Mouse (Mus musculus) stomach, postnatal 0 days (tissue): ENCODE results near the gene Gm12184. TPM values are rescaled to one million over a fixed set of nuclear protein-coding genes. Genes with fewer than 3 reads are reported as not detected.

ENCODE experiments used
- ATAC-seq: fragments of 200-750 bp; cut with Nextera tagmentation; 2 replicates; pipeline ENCODE4 v1.8.0; 2017; ENCODE audit not compliant: low FRiP score, low TSS enrichment
- DNase-seq: peaks from one replicate; pipeline ENCODE4 v3.0.0-alpha.2; 2016; ENCODE audit warnings: low spot score
- H3K27ac ChIP-seq: fragments of 300-500 bp; sonication (generic); replicated peaks from 2 replicates; pipeline ENCODE4 v1.5.1; 2014; ENCODE audit warnings: mild to moderate bottlenecking, control low read depth
- H3K27me3 ChIP-seq: fragments of 300-500 bp; sonication (generic); 2 replicates; pipeline ENCODE4 v1.6.1; 2014; ENCODE audit warnings: low read length; ENCODE audit not compliant: control insufficient read depth, insufficient read depth
- H3K36me3 ChIP-seq: fragments of 300-500 bp; sonication (generic); 2 replicates; pipeline ENCODE4 v1.6.1; 2014; ENCODE audit warnings: low read length, mixed read lengths; ENCODE audit not compliant: control insufficient read depth, insufficient read depth
- H3K4me1 ChIP-seq: fragments of 300-500 bp; sonication (generic); replicated peaks from 2 replicates; pipeline ENCODE4 v1.6.1; 2014; ENCODE audit warnings: antibody characterized with exemption; ENCODE audit not compliant: control insufficient read depth, insufficient read depth
- H3K4me2 ChIP-seq: fragments of 300-500 bp; sonication (generic); replicated peaks from 2 replicates; pipeline ENCODE4 v1.6.1; 2014; ENCODE audit warnings: low read depth, mild to moderate bottlenecking, control low read depth, moderate library complexity
- H3K4me3 ChIP-seq: fragments of 300-500 bp; sonication (generic); 2 replicates; pipeline ENCODE4 v1.5.1; 2014; ENCODE audit warnings: low read depth, low read length, control low read depth
- H3K9ac ChIP-seq: fragments of 300-500 bp; sonication (generic); 2 replicates; pipeline ENCODE4 v1.6.1; 2014; ENCODE audit warnings: mild to moderate bottlenecking, low read length, control low read depth, mixed read lengths
- H3K9me3 ChIP-seq: fragments of 300-500 bp; sonication (generic); 2 replicates; pipeline ENCODE4 v1.6.1; 2016; ENCODE audit warnings: low read length; ENCODE audit not compliant: control insufficient read depth
- CTCF ChIP-seq: IDR thresholded peaks from 2 replicates; pipeline ENCODE4 v1.5.1; 2016; ENCODE audit warnings: antibody characterized with exemption, low read depth, mild to moderate bottlenecking, moderate library complexity
- EP300 ChIP-seq: optimal IDR thresholded peaks from 2 replicates; pipeline ENCODE3; 2016; ENCODE audit warnings: antibody characterized with exemption
- WGBS: fragments of 180-500 bp; shearing (Covaris S2); extraction: QIAGEN DNeasy Blood & Tissue Kit; methylation state at CpG from one replicate; pipeline ENCODE4 v1.1.7; 2014; 5-methylcytosine and 5-hydroxymethylcytosine counted together
- polyA plus RNA-seq: library from polyadenylated mRNA; unstranded; fragments of >200 nt; fragmentation: Nextera tagmentation; extraction: Ambion mirVana; gene quantifications from 2 replicates; pipeline ENCODE4 v1.2.1, GENCODE M21; 2015

Gene Gm12184
- polyA plus RNA-seq, 1 experiment from 2014 or later = 5.0 TPM

DNA sequence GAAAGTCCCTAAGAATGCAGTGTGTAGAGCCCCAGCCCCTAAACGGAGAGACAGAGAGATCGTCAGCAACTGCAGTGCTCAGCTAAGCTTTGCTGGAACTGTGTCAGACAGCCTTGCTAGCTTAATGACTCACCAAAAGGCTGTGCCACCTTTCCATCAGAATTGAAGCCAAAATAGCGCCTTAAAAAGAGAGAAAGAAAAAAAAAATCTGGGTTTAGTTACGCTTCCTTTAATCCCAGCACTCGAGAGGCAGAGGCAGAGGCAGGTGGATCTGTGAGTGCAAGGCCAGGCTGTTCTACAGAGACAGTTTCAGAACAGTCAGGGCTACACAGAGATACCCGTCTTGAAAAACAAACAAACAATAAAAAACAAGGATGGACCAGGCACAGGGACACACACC lies 17.9 kb upstream of the Gm12184 start:
- TF ChIP-seq CTCF (no peak), EP300 (no peak)
- H3K9me3 ChIP-seq = no peaks in the 10 kb centered on the region
- no peak overlapping the region for H3K27ac ChIP-seq
- H3K4me2 ChIP-seq = no peak overlapping the region
- WGBS = 36% methylated on average over 6 of the region's 6 CpGs
- ATAC-seq = no peak; the same call in 1 of the 2 replicates
- H3K9ac ChIP-seq = no peak overlapping the region
- H3K4me3 ChIP-seq = no peak overlapping the region
- H3K4me1 ChIP-seq = no peaks in the 10 kb centered on the region
- H3K36me3 ChIP-seq = no peaks in the 10 kb centered on the region
- DNase-seq = no peak
- no peaks in the 10 kb centered on the region for H3K27me3 ChIP-seq

DNA sequence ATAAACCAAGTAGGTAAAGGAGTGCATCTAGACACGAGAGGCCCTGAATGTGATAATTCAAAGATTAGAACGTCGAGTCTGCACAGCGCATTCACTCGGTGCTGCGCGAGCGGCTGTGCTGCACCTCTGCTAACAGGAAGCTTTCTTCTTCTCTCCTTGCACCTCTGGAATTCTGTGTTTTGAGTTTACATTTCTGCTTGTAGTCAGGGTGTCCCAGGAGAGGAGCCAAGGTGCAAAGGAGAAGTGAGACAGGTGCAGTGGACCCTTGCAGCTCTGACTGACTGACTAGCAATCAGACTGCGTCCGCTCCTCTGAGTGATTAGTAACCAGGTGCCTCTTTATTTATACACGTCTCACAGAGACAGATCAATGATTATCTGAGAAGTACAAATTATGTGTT lies 16.7 kb upstream of the Gm12184 start:
- DNase-seq = no peak
- 63% methylated on average over 11 of the region's 11 CpGs for whole genome bisulfite sequencing
- Histone ChIP-seq H3K4me3 (no peak overlapping the region), H3K27me3 (no peaks in the 10 kb centered on the region), H3K4me1 (0 out of 2 replicates have a peak, but pooled peaks cover 3% of the 10 kb centered on the region), H3K9ac (no peak overlapping the region), H3K4me2 (no peak overlapping the region), H3K27ac (no peak overlapping the region), H3K9me3 (no peaks in the 10 kb centered on the region), H3K36me3 (no peaks in the 10 kb centered on the region)
- TF ChIP-seq EP300 (no peak), CTCF (no peak)
- no peak for ATAC-seq

DNA sequence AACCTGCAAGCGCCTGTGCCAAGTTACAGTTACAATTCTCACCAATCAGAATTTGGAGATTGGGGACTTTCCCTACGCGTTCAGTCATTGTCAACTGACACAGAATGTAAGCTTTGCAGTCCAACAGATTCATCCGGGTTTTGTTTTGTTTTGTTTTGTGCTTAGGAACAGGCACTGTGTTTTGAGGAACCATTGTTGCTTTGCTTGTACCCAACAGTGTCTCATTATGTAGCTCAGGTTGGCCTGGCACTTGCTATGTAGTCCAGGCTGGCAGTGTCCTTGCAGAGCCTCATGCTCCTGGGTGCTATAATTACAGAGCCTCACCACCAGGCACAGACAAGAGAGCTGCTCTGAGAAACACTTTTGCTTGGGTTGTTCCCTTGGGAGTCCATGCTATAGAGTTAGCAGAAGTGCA lies 15.9 kb upstream of the Gm12184 start:
- DNase-seq (no peak), ATAC-seq (no peak)
- Histone ChIP-seq H3K27me3 (no peaks in the 10 kb centered on the region), H3K36me3 (no peaks in the 10 kb centered on the region), H3K4me1 (0 out of 2 replicates have a peak, but pooled peaks cover 3% of the 10 kb centered on the region), H3K27ac (no peak overlapping the region), H3K9me3 (no peaks in the 10 kb centered on the region), H3K4me3 (no peak overlapping the region), H3K9ac (no peak overlapping the region), H3K4me2 (no peak overlapping the region)
- 77% methylated on average over 4 of the region's 4 CpGs for WGBS
- TF ChIP-seq EP300 (no peak), CTCF (no peak)

DNA sequence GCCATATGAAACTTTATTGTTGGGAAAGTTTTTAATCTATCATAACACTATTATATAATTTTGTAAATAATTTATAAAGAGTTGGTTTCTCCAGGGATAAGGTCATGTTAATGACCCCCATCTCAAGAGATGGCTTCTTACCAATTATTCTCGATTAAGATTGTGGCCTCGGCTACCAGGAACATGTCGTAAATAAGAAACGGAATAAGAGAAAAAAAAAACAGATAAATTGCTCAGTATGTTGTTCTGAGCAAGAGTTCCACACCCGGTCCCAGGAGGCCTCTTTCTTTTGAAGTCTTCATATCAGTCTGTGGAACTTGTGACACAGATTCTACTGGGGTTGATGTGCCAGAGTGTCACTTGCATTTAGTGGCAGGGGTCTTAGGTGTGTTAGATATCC lies 14.8 kb upstream of the Gm12184 start:
- Histone ChIP-seq H3K4me3 (no peak overlapping the region), H3K4me1 (0 out of 2 replicates have a peak, but pooled peaks cover 6% of the 10 kb centered on the region), H3K27me3 (no peaks in the 10 kb centered on the region), H3K36me3 (no peaks in the 10 kb centered on the region), H3K9ac (no peak overlapping the region), H3K9me3 (no peaks in the 10 kb centered on the region), H3K27ac (no peak overlapping the region), H3K4me2 (no peak overlapping the region)
- DNase-seq = no peak
- TF ChIP-seq EP300 (no peak), CTCF (no peak)
- WGBS = 78% methylated on average over 5 of the region's 5 CpGs
- no peak for ATAC-seq

DNA sequence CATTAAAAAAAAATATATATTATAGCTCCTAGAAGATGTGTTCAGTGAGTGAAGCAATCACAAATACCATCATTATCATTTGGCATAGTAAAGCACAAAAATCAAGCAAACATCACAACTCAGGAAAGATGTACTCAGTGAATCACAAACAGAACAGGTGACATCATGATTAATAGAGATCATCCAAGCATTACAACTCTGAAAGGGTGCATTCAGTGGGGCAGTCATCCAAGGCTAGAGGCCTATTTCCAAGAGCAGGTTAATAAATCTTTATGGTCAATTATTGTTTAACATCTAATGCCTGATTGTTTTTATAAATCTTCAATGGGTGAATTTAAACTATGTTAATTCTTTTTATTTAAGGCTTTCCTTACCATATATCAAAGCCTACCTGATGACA lies 14.3 kb upstream of the Gm12184 start:
- no peaks in the 10 kb centered on the region for H3K9me3 ChIP-seq
- ATAC-seq = no peak
- TF ChIP-seq EP300 (no peak), CTCF (no peak)
- H3K36me3 ChIP-seq = no peaks in the 10 kb centered on the region
- H3K4me3 ChIP-seq = no peak overlapping the region
- H3K27ac ChIP-seq = no peak overlapping the region
- H3K9ac ChIP-seq = no peak overlapping the region
- H3K27me3 ChIP-seq = no peaks in the 10 kb centered on the region
- H3K4me2 ChIP-seq = no peak overlapping the region
- 0 out of 2 replicates have a peak, but pooled peaks cover 6% of the 10 kb centered on the region for H3K4me1 ChIP-seq
- DNase-seq = no peak

DNA sequence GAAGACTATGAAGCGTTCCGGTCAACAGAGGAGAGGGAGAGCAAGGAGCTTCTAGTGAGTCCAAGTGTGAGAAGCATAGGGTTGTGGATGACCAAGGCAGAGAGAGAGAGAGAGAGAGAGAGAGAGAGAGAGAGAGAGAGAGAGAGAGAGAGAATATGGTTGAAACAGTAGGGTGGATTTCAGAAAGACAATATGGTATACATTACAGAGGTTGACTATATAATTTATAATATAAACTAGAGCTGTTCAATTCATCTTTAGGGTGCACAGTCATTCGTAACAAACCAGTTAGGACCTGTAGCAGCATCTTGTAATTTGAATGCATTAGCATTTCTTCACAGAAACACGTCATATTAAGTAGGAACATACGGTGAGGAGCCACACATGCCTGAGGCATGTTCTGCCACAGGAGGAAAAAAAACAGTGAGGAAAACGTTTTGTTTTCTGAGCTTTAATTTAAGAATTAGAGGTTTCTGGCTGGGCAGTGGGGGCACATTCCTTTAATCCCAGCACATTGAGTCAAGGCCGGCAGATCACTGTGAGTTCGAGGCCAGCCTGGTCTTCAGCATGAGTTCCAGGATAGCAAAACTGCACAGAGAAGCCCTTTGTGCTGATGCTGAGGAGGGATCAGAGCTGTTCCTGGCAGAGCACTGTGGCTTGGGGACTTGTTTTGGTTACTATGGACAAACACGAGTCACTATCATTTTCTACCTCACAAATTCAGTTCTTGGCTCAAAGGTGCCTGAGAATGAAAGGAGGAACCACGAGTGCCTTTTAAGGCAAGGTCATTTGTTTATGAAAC lies 12.6 kb upstream of the Gm12184 start:
- Histone ChIP-seq H3K27me3 (no peaks in the 10 kb centered on the region), H3K4me1 (0 out of 2 replicates have a peak, but pooled peaks cover 6% of the 10 kb centered on the region), H3K36me3 (no peaks in the 10 kb centered on the region), H3K27ac (no peak overlapping the region), H3K9me3 (no peaks in the 10 kb centered on the region), H3K9ac (no peak overlapping the region), H3K4me2 (no peak overlapping the region), H3K4me3 (no peak overlapping the region)
- WGBS = 77% methylated on average over 10 of the region's 10 CpGs
- DNase-seq (no peak), ATAC-seq (no peak)
- TF ChIP-seq EP300 = no peak
- no peak for TF ChIP-seq CTCF
